Mouse (Mus musculus) neural tube, embryonic 11.5 days (tissue): ENCODE data around the gene Znhit6. TPM values are rescaled to one million over a fixed set of nuclear protein-coding genes. Genes with fewer than 3 reads are reported as not detected.

Source experiments
- ATAC-seq: fragments of 200-750 bp; cut with Nextera tagmentation; 2 replicates; pipeline ENCODE4 v1.8.0; 2017; ENCODE audit warnings: moderate number of reproducible peaks, mild to moderate bottlenecking, moderate TSS enrichment, moderate library complexity; ENCODE audit not compliant: insufficient read depth, low FRiP score, low TSS enrichment
- DNase-seq: peaks from one replicate; pipeline ENCODE4 v3.0.0-alpha.2; 2015; ENCODE audit warnings: low spot score
- H3K27ac ChIP-seq: fragments of 300-500 bp; sonication (generic); 2 replicates; pipeline ENCODE4 v1.5.1; 2014; ENCODE audit warnings: low read depth, mild to moderate bottlenecking, low read length
- H3K27me3 ChIP-seq: fragments of 300-500 bp; sonication (generic); 2 replicates; pipeline ENCODE4 v1.6.1; 2014; ENCODE audit warnings: mild to moderate bottlenecking, low read length, mixed read lengths; ENCODE audit not compliant: control insufficient read depth, insufficient read depth
- H3K36me3 ChIP-seq: fragments of 300-500 bp; sonication (generic); 2 replicates; pipeline ENCODE4 v1.6.1; 2014; ENCODE audit warnings: mild to moderate bottlenecking, low read length, moderate library complexity, mixed read lengths; ENCODE audit not compliant: control insufficient read depth, insufficient read depth
- H3K4me1 ChIP-seq: fragments of 300-500 bp; sonication (generic); 2 replicates; pipeline ENCODE4 v1.6.1; 2014; ENCODE audit warnings: low read length, mixed read lengths; ENCODE audit not compliant: control insufficient read depth, insufficient read depth
- H3K4me2 ChIP-seq: fragments of 300-500 bp; sonication (generic); 2 replicates; pipeline ENCODE4 v1.6.1; 2014; ENCODE audit warnings: low read depth, mild to moderate bottlenecking, moderate library complexity
- H3K4me3 ChIP-seq: fragments of 300-500 bp; sonication (generic); 2 replicates; pipeline ENCODE4 v1.5.1; 2014; ENCODE audit warnings: low read depth, low read length
- H3K9ac ChIP-seq: fragments of 300-500 bp; sonication (generic); 2 replicates; pipeline ENCODE4 v1.6.1; 2014; ENCODE audit warnings: mild to moderate bottlenecking, low read length
- H3K9me3 ChIP-seq: fragments of 300-500 bp; sonication (generic); 2 replicates; pipeline ENCODE4 v1.6.1; 2016; ENCODE audit warnings: low read length; ENCODE audit not compliant: control insufficient read depth
- WGBS: fragments of 180-500 bp; shearing (Covaris S2); extraction: QIAGEN DNeasy Blood & Tissue Kit; methylation state at CpG from one replicate; pipeline ENCODE4 v1.1.7; 2014; 5-methylcytosine and 5-hydroxymethylcytosine counted together
- polyA plus RNA-seq: library from polyadenylated mRNA; unstranded; fragments of >200 nt; fragmentation: Nextera tagmentation; extraction: Ambion mirVana; gene quantifications from 2 replicates; pipeline ENCODE4 v1.2.1, GENCODE M21; 2014

Gene Znhit6
- polyA plus RNA-seq, 1 experiment from 2014 or later: 33.4 TPM

DNA sequence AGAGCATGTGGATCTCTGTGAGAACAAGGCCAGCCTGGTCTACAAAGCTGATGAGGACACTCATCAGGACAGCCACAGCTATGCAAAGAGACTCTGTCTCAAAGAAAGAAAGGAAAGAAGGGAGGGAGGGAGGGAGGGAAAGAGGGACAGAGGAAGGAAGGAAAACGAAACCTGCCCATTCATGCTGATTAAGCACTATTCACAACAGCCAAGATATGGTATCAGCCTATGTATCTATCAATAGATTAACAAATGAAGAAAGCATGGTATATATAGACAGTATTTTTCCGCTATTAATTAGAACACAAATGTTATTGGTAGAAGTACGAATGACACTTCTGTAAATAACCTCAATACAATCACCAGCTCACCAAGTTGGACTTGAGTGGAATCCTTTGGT, 1.5 kb upstream of the Znhit6 start:
- Histone ChIP-seq H3K27ac (no peak overlapping the region), H3K4me3 (no peak overlapping the region), H3K4me1 (peaks cover 8% of the 10 kb centered on the region), H3K36me3 (0 out of 2 replicates have a peak, but pooled peaks cover 6% of the 10 kb centered on the region), H3K27me3 (no peaks in the 10 kb centered on the region), H3K9me3 (no peaks in the 10 kb centered on the region), H3K4me2 (no peak overlapping the region), H3K9ac (no peak overlapping the region)
- no peak for DNase-seq
- 86% methylated on average over 3 of the region's 3 CpGs for WGBS
- ATAC-seq: no peak

DNA sequence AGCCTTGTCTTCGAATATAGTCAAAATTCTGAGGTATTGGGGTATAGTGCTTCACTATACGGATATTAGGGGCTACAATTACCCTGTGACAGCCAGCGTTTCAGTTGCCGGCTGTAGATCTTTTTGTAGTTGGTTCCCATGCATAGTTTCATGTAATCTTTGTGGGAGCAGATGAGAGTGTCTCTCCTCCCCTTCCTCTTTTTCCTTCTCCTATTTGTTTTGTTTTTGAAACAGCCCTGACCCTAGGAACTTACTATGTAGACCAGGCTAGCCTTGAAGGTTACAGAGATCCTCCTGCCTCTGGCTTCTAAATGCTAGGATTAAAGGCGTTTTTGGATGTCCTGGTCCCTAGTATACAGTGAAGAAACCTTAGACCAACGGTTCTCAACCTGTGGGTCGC, 665 bp upstream of the Znhit6 start:
- 84% methylated on average over 7 of the region's 7 CpGs for WGBS

DNA sequence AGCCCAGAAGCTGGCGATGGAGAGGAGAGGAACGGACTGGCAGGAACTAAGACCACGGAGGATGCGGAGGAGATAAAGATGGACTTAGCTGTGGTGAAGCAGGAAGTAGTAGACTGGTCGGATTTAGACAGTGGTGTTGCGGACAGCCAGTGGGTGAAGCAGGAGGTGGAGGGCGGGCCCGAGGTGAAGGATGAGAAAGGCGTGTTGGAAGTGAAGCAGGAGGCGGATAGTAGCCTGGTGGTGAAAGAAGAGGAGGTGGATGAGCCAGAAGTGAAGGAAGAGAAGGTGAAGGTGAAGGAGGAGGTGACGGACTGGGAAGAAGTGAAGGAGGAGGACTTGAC, 447 bp downstream of the Znhit6 start:
- Histone ChIP-seq H3K27me3 (no peaks in the 10 kb centered on the region), H3K4me3 (peak overlapping the region; percentile 85), H3K36me3 (0 out of 2 replicates have a peak, but pooled peaks cover 6% of the 10 kb centered on the region), H3K9me3 (no peaks in the 10 kb centered on the region), H3K9ac (peak overlapping the region; percentile 67), H3K4me2 (peak overlapping the region; percentile 84), H3K4me1 (peaks cover 8% of the 10 kb centered on the region), H3K27ac (peak overlapping the region; percentile 65)
- DNase-seq (no peak), ATAC-seq (no peak; the same call in 1 of the 2 replicates)
- WGBS: under 1% methylated on average over 11 of the region's 11 CpGs

More for the DNA sequence above, 665 bp upstream of the Znhit6 start:
- no peak overlapping the region for H3K27ac ChIP-seq
- no peak overlapping the region for H3K9ac ChIP-seq
- no peaks in the 10 kb centered on the region for H3K27me3 ChIP-seq
- no peak; the same call in 1 of the 2 replicates for ATAC-seq
- H3K4me3 ChIP-seq: no peak overlapping the region
- H3K4me1 ChIP-seq: peaks cover 8% of the 10 kb centered on the region
- 0 out of 2 replicates have a peak, but pooled peaks cover 6% of the 10 kb centered on the region for H3K36me3 ChIP-seq
- H3K9me3 ChIP-seq: no peaks in the 10 kb centered on the region
- no peak overlapping the region for H3K4me2 ChIP-seq
- no peak for DNase-seq

DNA sequence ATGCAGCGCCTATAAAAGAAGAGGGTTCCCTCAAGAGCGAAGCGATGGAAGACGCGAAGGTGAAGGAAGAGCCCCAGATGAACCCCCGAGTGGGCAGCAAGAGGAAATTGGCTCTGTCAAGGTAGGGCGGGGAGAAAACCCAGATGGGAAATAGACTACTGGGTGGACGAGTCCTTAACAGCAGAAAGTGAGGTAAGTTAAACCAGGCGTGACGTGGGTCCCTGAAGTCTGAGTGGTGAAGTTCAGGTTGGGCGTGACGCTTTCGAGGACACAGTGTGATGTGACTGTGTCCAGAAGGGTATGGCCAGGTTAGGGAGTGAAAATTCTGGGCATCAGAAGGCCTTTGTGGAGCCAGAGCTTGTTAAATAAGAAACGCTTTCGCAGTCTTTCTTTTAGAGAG, 871 bp downstream of the Znhit6 start:
- WGBS: 32% methylated on average over 15 of the region's 15 CpGs
- H3K4me1 ChIP-seq: peaks cover 8% of the 10 kb centered on the region
- peak overlapping the region; percentile 84 for H3K4me2 ChIP-seq
- H3K27me3 ChIP-seq: no peaks in the 10 kb centered on the region
- H3K4me3 ChIP-seq: peak overlapping the region; percentile 85
- ATAC-seq (no peak), DNase-seq (no peak)
- no peaks in the 10 kb centered on the region for H3K9me3 ChIP-seq
- peak overlapping the region; percentile 67 for H3K9ac ChIP-seq
- no peak overlapping the region for H3K27ac ChIP-seq
- 0 out of 2 replicates have a peak, but pooled peaks cover 6% of the 10 kb centered on the region for H3K36me3 ChIP-seq

DNA sequence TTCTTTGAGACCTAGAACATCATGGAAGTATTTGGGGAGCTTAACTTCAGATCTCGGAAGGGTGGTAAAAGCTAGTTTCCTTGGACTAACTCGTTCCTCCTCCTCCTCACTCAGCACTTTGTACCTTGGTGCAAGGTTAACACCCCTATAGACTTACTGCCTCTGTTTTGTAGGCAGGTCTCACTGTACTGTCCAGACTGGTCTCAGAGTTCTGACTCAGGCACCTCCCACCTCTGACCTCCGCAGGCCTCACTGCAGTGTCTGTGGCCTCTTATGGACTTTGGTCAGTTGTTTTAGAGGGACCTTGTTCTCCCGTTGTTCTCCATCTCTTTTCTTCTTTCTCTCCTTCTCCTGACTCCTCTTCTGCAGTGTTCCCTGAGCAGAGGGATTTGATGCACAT, 7.0 kb downstream of the Znhit6 start:
- Histone ChIP-seq H3K9me3 (no peaks in the 10 kb centered on the region), H3K4me3 (no peak overlapping the region), H3K36me3 (peaks cover 15% of the 10 kb centered on the region), H3K9ac (no peak overlapping the region), H3K4me2 (no peak overlapping the region), H3K27me3 (no peaks in the 10 kb centered on the region), H3K27ac (no peak overlapping the region), H3K4me1 (no peaks in the 10 kb centered on the region)
- 93% methylated on average over 4 of the region's 4 CpGs for WGBS
- ATAC-seq (no peak), DNase-seq (no peak)

DNA sequence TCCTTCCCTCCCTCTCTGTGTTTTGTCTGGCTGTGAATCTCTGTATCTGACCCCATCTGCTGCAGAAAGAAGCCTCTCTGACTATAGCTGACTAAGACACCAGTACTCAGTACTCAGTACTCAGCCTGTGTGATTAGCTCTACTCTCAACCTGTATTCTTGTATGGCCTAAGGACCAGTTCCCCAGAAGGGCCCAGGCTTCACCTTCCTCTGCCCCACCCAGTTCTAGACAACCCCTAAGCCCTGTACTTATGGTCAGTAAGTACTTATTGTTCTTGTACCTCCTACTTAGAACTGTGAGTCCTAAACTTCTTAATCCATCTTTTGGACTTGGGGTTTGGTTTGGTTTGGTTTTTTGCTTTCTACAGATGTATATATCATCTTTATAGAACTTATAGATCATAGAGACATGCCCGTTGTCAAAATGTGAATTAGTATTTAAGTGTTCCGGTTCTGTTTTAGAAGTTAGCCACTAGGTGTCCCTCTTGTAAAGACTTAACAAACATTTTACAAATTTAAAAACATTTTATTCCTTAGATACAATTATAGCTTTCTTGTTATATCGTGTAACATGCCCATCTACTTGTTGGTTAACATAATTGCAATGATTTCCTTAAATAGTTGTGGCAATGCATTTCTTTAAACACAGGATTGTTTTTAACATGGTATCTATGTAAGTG, 7.7 kb downstream of the Znhit6 start:
- Histone ChIP-seq H3K4me1 (no peaks in the 10 kb centered on the region), H3K4me3 (no peak overlapping the region), H3K36me3 (peaks cover 15% of the 10 kb centered on the region), H3K9me3 (no peaks in the 10 kb centered on the region), H3K27ac (no peak overlapping the region), H3K4me2 (no peak overlapping the region), H3K27me3 (no peaks in the 10 kb centered on the region), H3K9ac (no peak overlapping the region)
- 83% methylated on average over 3 of the region's 3 CpGs for WGBS
- DNase-seq: no peak
- ATAC-seq: no peak

DNA sequence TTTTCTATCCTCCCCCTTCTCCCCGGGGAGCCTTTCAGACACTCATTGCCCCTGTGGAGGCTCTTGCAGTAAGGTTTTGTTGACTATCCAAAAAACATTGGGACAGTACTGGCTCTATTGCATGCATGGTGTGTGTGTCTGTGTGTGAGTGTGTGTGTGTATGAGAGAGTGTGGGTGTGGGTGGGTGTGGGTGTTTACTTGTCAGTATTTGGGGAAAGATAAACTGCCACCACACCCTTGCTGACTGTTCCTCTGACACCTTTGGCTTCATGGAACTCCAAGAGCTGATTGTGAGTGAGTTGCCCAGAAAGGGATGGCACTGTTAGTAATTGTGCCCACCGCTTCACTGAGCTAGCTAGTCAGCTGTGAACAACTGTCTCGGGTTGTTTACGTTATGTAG, 14.6 kb downstream of the Znhit6 start:
- WGBS: 91% methylated on average over 4 of the region's 4 CpGs

DNA sequence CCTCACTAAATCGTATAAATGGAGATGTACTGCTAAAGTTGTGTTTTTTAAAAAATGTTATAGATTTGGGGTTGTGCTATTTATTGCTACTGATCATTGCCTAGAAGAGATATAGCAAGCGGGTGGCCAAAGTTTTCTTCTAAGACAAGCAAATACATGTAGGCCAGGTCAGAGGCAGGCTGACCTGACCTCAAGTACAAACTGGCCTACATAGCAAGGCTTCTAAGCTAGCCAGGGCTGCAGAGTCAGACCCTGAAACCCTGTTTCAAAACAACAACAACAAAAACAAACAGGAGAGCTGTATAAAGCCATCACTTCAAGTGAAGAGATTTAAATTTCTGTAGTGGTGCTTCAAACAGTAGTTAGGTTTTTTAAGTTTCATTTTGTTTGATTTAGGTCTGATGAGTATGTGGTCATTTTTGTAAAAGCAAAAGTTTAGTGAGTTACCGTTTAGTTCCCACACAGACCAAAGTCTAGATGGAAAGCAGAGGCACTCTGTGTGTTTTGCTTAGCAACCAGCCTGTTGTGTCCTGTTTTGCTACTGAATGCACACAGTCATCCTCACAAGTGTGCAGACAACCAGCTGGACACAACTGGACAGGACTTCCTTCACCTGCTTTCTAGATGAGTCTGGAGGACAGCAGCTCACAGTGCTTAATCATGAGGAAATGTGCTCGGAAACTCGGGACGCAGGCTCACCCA, 16.0 kb downstream of the Znhit6 start:
- Histone ChIP-seq H3K4me2 (no peak overlapping the region), H3K4me1 (no peaks in the 10 kb centered on the region), H3K36me3 (peaks cover 3% of the 10 kb centered on the region), H3K9me3 (no peaks in the 10 kb centered on the region), H3K27ac (no peak overlapping the region), H3K9ac (no peak overlapping the region), H3K4me3 (no peak overlapping the region), H3K27me3 (no peaks in the 10 kb centered on the region)
- ATAC-seq (no peak), DNase-seq (no peak)
- WGBS: 94% methylated on average over 6 of the region's 6 CpGs

More for the DNA sequence above, 14.6 kb downstream of the Znhit6 start:
- Histone ChIP-seq H3K9me3 (no peaks in the 10 kb centered on the region), H3K4me3 (no peak overlapping the region), H3K4me2 (no peak overlapping the region), H3K27me3 (no peaks in the 10 kb centered on the region), H3K27ac (no peak overlapping the region), H3K4me1 (no peaks in the 10 kb centered on the region), H3K9ac (no peak overlapping the region), H3K36me3 (peaks cover 9% of the 10 kb centered on the region)
- ATAC-seq (no peak), DNase-seq (no peak)

DNA sequence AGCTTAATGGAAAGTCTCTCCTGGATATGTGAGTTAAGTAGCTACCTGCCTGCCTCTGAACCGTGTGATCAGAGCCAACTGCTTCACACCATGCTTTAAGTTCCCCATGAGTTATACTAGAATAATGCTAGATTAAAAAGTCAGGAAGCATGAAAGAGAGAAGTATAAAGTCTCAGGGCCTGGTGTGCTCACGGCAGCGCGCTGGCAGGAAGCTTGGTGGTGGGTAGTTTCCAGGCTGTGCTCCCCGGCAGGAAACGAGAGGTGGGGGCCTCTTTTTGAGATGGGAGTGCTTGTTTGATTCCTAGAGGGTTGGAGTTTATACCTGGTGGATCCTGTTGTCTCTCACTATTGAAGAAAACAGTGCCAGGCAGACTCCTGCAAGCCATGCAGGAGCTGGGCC, 19.3 kb downstream of the Znhit6 start:
- Histone ChIP-seq H3K4me3 (no peak overlapping the region), H3K4me1 (no peaks in the 10 kb centered on the region), H3K36me3 (no peaks in the 10 kb centered on the region; the same call in 1 of the 2 replicates), H3K27me3 (no peaks in the 10 kb centered on the region), H3K9me3 (no peaks in the 10 kb centered on the region), H3K4me2 (no peak overlapping the region), H3K9ac (no peak overlapping the region), H3K27ac (no peak overlapping the region)
- no peak for DNase-seq
- no peak for ATAC-seq
- WGBS: 93% methylated on average over 6 of the region's 6 CpGs
